Mouse (Mus musculus) Muller cell, postnatal 12 days (primary cell): Measurements from ENCODE around the gene Pdcd1lg2.

Experiments used
- DNase-seq: peaks from one replicate; pipeline ENCODE4 v3.0.0-alpha.2; 2015; ENCODE audit errors: inconsistent ontology term

The Pdcd1lg2 gene

DNA sequence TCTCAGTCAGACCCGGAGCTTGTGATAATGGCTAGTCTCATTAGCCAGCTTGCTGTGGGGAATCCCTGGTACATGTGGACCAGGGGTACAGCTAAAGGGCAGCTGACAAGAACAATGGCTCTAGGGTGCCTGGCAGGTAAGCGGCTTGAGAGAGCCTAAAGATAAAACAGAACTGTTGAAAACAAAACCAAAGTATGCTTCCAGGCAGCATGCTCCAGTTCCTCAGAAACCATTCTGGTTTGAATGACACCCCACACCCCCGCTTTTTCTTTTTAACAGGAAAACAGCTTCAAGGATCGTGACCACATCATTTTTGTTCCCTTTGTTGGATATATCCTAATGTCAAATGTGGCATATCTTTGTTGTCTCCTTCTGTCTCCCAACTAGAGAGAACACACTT is at the start of gene Pdcd1lg2:
Gene Pdcd1lg2, plus strand, starts transcription at position 301 of the 400 bp plus-strand sequence.
- no peak for DNase-seq

DNA sequence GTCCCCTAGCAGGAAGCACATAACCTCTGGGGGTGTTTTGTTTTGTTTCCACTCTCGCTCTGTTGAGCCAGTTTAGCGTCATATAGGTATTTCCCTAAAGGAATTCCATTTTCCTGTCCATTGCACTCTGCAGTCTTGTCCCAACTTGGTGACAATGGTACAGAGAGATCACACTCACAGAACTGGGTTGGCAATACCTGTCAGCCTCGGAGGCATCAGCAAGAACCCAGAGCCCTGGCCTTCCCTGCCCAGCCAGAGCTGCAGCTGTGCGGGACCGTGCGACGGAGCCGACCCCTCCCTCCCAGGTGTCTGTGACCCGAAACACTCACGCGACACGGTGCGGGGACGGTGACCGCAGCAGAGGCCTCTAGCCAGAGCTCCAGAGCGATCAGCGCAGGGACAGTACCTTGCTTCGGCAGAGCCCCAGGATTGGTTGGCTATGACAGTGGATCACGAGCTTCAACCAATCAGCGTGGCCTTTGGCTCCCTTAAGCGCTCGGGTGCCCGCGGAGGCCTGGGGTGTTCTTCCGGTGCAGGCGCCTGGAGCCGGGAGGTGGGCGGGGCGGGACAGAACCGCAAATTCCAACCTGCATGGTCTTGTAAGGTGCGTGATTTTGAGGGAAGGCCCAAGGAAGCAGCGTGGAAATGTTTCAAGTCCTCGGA is 49.1 kb upstream of the Pdcd1lg2 start:
- DNase-seq, result peak; percentile 94

GRCm38 (mm10) chr19:29362173-29362930 is 48.4 kb upstream of the Pdcd1lg2 start:
- DNase-seq, result no peak

- DNase-seq, result no peak
These were observed 47.2 kb upstream of the Pdcd1lg2 start for GRCm38 (mm10) chr19:29363557-29363956.

DNA sequence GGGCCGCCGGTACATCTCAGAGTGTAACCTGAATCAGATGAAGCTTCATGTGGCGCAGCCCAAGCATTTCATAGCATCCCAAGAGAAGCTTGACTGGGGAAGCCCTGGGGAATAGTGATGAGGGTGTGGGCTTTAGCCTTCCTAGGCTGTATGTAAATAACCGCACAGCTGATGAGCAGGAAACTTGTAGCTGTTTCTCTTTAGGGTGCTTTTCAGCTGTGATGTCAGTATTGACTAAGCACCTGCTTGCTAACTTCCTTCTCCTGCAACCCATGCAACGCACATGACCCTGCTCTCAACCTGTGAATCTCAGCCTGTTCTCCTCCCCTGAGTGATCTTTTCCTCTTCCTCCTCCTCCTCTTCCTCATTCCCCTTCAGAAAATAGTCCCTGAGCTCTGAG is 46.6 kb upstream of the Pdcd1lg2 start:
- no peak for DNase-seq

GRCm38 (mm10) chr19:29365105-29365504 is 45.6 kb upstream of the Pdcd1lg2 start:
- DNase-seq, result no peak

- no peak for DNase-seq
These were observed 44.3 kb upstream of the Pdcd1lg2 start for GRCm38 (mm10) chr19:29366226-29366968.

GRCm38 (mm10) chr19:29366969-29367622 is 43.6 kb upstream of the Pdcd1lg2 start, which contains the start of the genes Plgrkt and Cd274:
Gene Plgrkt, minus strand, starts transcription at chr19:29367390.
Gene Cd274, plus strand, starts transcription at chr19:29367455.
- peak; percentile 82 for DNase-seq

DNA sequence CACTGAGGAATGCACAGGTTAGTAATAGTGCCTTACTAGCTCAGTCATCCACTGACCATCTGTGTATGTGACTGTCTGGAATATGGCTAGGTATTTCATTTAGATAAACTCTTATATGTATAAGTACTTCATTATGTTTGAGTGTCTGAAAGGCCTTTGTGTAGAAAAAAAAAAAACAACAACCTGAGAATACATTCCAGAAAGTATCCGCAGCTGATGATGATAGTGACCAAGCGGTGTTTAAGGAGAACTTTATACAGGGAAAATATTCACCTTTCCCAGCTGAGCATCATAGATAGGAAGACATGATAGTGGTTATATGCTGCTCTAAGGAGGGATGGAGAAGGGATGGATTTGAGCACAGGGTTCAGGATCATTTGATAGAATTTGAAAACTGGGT is 42.7 kb upstream of the Pdcd1lg2 start:
- no peak for DNase-seq

DNA sequence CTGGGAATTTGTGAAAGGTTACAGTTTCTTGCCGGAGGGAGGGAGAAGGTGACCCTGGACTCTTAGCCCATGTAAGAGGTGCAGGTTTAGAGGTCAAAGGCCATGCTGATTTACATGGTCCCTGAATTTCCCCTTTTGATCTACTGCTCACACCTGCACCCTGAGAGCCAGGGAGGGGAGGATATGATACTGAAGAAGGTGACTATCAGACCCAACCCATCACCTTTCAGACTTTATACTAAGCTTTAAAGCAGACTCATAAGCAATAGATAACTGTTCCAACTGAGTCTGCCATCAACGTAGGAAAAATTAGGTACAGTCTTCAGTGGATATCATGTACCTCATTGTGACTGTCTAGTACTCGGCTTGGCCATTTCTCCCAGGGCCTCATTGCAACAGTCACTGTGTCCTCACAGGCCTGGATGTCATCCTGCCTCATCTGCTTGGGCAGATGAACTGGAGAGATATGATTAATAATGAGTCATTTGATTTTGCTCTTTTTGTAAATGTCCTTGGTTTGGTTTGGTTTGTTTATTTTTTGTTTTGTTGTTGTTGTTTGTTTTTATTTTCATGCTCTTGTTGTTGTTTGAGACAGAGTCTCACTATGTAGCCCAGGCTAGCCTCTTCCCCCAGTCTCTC is 41.9 kb upstream of the Pdcd1lg2 start:
- no peak for DNase-seq

DNA sequence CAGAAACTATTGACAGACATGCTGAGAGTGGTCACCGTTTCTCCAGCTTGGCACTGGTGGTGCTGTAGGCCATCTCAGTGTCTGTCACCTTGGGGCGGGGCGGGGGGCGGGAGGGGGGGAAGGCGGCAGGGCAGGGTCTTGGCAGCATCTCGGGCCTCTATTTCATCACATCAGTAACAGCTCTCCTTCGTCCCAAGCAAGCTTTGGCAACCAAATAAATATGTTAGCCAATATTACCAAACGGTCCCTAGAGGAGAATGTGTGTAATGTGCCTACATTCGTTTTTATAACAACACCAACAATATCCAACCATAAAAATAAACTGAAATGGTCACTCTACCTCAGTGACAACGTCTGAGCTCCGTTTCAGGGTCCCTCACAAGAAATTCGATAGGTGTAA is 40.6 kb upstream of the Pdcd1lg2 start:
- no peak for DNase-seq

DNA sequence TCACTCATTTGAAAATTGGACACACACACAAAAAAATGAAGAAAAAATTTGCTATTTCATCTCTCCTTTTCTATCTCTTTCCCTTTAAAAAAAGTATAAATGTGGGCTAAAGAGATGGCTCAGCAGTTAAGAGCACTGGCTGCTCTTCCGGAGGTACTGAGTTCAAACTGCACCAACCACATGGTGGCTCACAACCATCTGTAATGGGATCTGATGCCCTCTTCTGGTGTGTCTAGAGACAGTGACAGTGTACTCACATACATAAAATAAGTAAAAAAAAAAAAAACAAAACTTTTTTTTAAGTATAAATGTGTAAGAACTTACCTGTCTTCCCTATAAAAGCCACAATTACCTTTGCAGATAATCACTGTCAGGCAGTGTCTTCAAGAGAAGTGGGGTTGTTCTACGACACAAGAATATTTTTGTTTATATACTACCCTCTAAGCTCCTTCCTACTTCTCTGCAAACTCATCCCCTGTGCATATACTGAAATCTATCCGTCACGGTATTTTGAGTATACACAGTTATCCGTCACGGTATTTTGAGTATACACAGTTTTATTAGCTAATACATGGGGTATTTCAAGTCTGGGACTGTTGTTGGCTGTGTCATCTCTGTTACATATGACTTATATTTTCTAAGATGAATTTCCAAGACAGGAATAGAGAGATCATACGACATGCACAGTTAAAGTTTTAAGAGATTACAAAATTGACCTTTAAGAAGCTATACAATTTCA is 40.0 kb upstream of the Pdcd1lg2 start:
- DNase-seq, result no peak

GRCm38 (mm10) chr19:29371284-29372081 is 39.2 kb upstream of the Pdcd1lg2 start:
- peak; percentile 27 for DNase-seq

GRCm38 (mm10) chr19:29372138-29372537 is 38.6 kb upstream of the Pdcd1lg2 start:
- no peak for DNase-seq

- DNase-seq, result no peak
These were observed 38.1 kb upstream of the Pdcd1lg2 start for GRCm38 (mm10) chr19:29372621-29373020.

- DNase-seq, result no peak
These were observed 37.3 kb upstream of the Pdcd1lg2 start for GRCm38 (mm10) chr19:29373438-29373837.

DNA sequence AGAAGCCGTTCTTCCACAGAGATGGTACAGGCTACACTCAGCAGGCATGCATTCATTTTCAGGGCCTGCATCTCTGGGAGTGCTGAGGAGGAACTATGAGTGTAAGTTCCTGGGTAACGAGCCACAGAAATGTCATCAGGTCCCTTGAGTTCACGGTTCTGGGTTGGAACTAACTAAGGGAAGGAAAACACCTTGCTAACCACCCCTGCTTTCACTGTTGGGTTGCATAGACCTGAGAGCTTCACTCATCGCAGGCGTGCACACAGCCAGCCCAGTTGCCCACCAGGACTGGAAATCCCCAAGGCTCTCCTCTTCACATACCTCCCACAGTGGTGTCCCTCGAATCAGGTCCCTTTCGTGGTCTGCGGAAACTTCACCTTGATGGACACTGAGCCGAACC is 35.8 kb upstream of the Pdcd1lg2 start:
- DNase-seq, result no peak

GRCm38 (mm10) chr19:29376382-29376781 is 34.3 kb upstream of the Pdcd1lg2 start:
- DNase-seq, result no peak

DNA sequence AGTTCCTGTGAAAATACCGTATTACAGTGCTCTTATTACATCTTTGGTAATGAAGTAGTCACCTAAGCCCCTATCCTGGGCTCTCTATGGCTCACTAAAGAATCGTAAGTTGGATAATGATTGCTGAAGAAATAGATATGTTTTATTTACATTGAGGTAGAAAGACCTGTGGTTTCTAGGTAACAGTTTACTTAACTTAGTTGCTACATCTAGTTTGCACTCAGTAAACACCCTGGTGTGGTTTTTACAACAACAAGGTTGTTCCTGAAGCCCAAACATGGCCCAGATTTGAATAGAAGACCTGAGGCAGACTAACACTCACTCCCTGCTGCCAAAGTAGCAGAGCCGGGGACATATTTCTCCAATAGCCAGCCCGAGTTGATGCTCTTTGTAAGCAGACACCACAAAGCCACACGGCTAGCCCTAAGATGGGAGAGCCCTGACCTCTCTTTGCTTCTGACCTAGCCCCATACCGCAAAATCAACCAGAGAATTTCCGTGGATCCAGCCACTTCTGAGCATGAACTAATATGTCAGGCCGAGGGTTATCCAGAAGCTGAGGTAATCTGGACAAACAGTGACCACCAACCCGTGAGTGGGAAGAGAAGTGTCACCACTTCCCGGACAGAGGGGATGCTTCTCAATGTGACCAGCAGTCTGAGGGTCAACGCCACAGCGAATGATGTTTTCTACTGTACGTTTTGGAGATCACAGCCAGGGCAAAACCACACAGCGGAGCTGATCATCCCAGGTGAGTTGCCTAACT is 30.7 kb upstream of the Pdcd1lg2 start:
- DNase-seq, result no peak
